Mouse (Mus musculus): Measurements from ENCODE around the gene Zfp593. TPM values are rescaled to one million over a fixed set of nuclear protein-coding genes. Genes with fewer than 3 reads are reported as not detected.

Zfp593 gene
- total RNA-seq, 2 experiments from 2014 or later: 11.1 to 12.5 TPM

- DNase-seq (ENCODE audit: low spot score in 2 of 2): no peak
Observed at GRCm38 (mm10) chr4:134237582-134238278, 7.7 kb downstream of the Zfp593 start.

GRCm38 (mm10) chr4:134234876-134235275 lies 10.5 kb downstream of the Zfp593 start:
- DNase-seq (ENCODE audit: low spot score in 2 of 2): no peak

GRCm38 (mm10) chr4:134230431-134230830 lies 15.0 kb downstream of the Zfp593 start:
- DNase-seq (ENCODE audit: low spot score in 2 of 2): no peak

GRCm38 (mm10) chr4:134227194-134227593 lies 18.2 kb downstream of the Zfp593 start, which contains the start of gene Catsper4:
Catsper4 (minus strand) TSS chr4:134227383.
- peak; percentile 16 to 22 for DNase-seq (ENCODE audit: low spot score in 2 of 2)

GRCm38 (mm10) chr4:134222793-134223600 lies 22.4 kb downstream of the Zfp593 start:
- DNase-seq (ENCODE audit: low spot score in 2 of 2): no peak

- DNase-seq (ENCODE audit: low spot score in 2 of 2): no peak
Observed at GRCm38 (mm10) chr4:134206488-134207053, 38.8 kb downstream of the Zfp593 start.

GRCm38 (mm10) chr4:134203340-134203896 lies 42.0 kb downstream of the Zfp593 start:
- no peak for DNase-seq (ENCODE audit: low spot score in 2 of 2)

GRCm38 (mm10) chr4:134202904-134203303 lies 42.5 kb downstream of the Zfp593 start, which contains the start of gene Gm7534:
Gm7534 (minus strand) TSS chr4:134203004.
- DNase-seq (ENCODE audit: low spot score in 2 of 2): no peak

- no peak for DNase-seq (ENCODE audit: low spot score in 2 of 2)
Observed at GRCm38 (mm10) chr4:134199371-134199770, 46.0 kb downstream of the Zfp593 start.

Other genes with a start within 250 kb of the Zfp593 start
- 10 to 100 TPM; 57.3 to 58.6 TPM for gene Dhdds, start 244.7 kb downstream of the Zfp593 start, total RNA-seq (2021)
- not detected for gene Lin28a, start 226.8 kb downstream of the Zfp593 start, total RNA-seq (2021)
- gene Zfp683, start 191.8 kb downstream of the Zfp593 start, total RNA-seq (2021): not detected
- 1 to 10 TPM; 2.1 to 2.7 TPM for gene Crybg2, start 184.8 kb downstream of the Zfp593 start, total RNA-seq (2021)
- gene Cd52, start 150.5 kb downstream of the Zfp593 start, total RNA-seq (2021): 1 to 10 TPM; 1.2 to 2.4 TPM
- gene Ubxn11, start 143.0 kb downstream of the Zfp593 start, total RNA-seq (2021): 10 to 100 TPM; 19.5 to 23.2 TPM
- gene Sh3bgrl3, start 116.8 kb downstream of the Zfp593 start, total RNA-seq (2021): 100 to 1,000 TPM; 292 to 301 TPM
- 10 to 100 TPM; 11.8 to 16.0 TPM for gene Cep85, start 58.5 kb downstream of the Zfp593 start, total RNA-seq (2021)
- gene Gm7534, start 42.6 kb downstream of the Zfp593 start, total RNA-seq (2021): not detected
- under 1 TPM in 1 of 2 experiments, not detected in 1; 0.43 TPM for gene Catsper4, start 18.2 kb downstream of the Zfp593 start, total RNA-seq (2021)
- under 1 TPM in 1 of 2 experiments, not detected in 1; 0.16 TPM for gene Cnksr1, start 7.2 kb downstream of the Zfp593 start, total RNA-seq (2021)
- gene E130218I03Rik, start 1.9 kb downstream of the Zfp593 start, total RNA-seq (2021): not detected
- gene Gm30191, start 1.3 kb upstream of the Zfp593 start, total RNA-seq (2021): not detected
- 1 to 10 TPM; 2.6 to 3.5 TPM for gene Grrp1, start 8.5 kb upstream of the Zfp593 start, total RNA-seq (2021)
- gene Pdik1l, start 42.3 kb upstream of the Zfp593 start, total RNA-seq (2021): 10 to 100 TPM; 18.6 to 24.4 TPM
- gene Trim63, start 69.5 kb upstream of the Zfp593 start, total RNA-seq (2021): under 1 TPM; 0.25 to 0.71 TPM
- gene Slc30a2, start 97.6 kb upstream of the Zfp593 start, total RNA-seq (2021): not detected
- 10 to 100 TPM; 26.2 to 27.5 TPM for gene Extl1, start 138.3 kb upstream of the Zfp593 start, total RNA-seq (2021)
- 10 to 100 TPM; 11.5 to 13.1 TPM for gene Pafah2, start 150.7 kb upstream of the Zfp593 start, total RNA-seq (2021)
- gene Stmn1, start 222.7 kb upstream of the Zfp593 start, total RNA-seq (2021): 1,000 to 10,000 TPM; 1,050 to 1,137 TPM

Measured in layer of hippocampus, postnatal 10 days (tissue).